Mouse (Mus musculus) T-helper 2 cell (primary cell): ENCODE results near the gene Crtc2.

Experiments
- in situ Hi-C: fragments of 300-600 bp; cut with MboI, MseI; formaldehyde crosslinking; loops from one replicate; pipeline ENCODE4 v1.15.1; 2025; ENCODE audit warnings: high pct_unique_total_duplicates

Crtc2 gene

DNA sequence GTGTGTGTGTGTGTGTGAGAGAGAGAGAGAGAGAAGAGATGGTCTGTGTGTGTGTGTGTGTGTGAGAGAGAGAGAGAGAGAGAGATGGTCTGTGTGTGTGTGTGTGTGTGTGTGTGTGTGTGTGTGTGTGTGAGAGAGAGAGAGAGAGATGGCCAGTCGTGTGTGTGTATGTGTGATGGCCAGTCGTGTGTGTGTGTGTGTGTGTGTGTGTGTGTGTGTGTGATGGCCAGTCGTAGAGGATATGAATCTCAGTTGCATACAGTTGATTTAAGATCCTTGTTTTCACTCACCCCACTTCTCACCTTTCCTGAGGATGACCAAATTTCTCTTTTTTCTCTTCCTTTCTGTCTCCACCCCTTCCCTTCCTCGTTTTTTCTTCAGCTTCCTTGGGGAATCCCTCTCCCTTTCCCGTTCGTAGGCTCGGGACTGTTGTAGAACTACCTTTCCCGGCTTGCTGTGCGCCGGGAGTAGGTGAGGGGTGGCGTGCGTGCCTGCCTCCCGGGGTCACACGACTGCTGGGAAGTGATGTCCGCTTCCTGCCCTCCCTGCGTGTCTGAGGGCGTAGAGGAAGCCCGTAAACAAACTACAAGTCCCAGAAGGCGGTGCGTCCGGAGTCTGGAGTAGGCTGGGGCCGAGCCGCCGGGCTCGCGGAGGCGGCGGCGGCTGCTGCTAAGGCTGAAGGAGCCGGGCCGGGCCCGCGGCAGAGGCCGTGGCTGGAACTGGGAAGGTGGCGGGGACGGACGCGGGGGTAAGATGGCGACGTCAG is at the start of gene Crtc2:
Crtc2 (plus strand) TSS at position 511 of the 766 bp plus-strand sequence.
- in situ Hi-C loops: no loop called here

GRCm38 (mm10) chr3:90204582-90204981 is 49.4 kb upstream of the Crtc2 start:
- in situ Hi-C loops: no loop called here

- in situ Hi-C loops: no loop called here
Measured at GRCm38 (mm10) chr3:90208662-90209061, 45.3 kb upstream of the Crtc2 start.

- in situ Hi-C loops: no loop called here
Measured at GRCm38 (mm10) chr3:90209908-90210566, 43.9 kb upstream of the Crtc2 start.

GRCm38 (mm10) chr3:90211475-90212398 is 42.2 kb upstream of the Crtc2 start:
- in situ Hi-C loops: no loop called here

GRCm38 (mm10) chr3:90212723-90213122 is 41.2 kb upstream of the Crtc2 start:
- in situ Hi-C loops: no loop called here

GRCm38 (mm10) chr3:90213377-90213866 is 40.5 kb upstream of the Crtc2 start, which contains the start of the genes Rps27 and Rab13:
Rps27 (minus strand) TSS chr3:90213651.
Rab13 (plus strand) TSS chr3:90213695.
- in situ Hi-C loops: no loop called here

DNA sequence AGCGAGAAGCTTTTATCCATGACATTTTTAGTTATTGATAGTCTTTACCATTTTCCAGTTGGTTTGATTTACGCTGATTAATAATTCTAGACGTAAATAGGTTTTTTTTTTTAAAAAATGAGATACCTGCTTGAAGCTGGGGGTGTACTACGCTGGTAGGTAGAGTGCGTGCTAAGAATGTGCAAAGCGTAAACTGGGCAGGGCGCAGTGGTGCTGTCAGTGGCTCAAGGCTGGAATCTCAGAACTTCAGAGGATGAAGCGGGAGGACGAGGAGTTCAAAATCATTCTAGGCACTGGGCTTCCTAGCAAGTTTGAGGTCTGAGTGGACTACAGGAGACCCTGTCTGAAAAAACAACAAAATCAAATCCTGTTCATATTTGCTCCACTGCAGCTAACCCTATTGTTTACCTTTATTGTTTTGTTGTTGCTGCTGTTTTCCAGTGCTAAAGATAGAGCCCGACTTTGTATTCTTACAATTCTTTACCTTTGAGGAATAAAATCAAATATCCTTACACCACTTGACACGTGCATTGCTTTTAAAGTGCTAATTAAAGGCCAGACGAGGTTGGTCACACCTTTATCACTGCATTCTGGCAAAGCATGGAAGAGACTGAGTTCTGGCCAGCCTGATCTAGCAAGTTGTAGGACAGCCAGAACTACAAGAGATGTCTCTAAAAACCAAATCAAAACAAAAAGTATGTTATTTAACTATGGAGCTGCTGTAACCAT is 39.8 kb upstream of the Crtc2 start:
- in situ Hi-C loops: no loop called here

DNA sequence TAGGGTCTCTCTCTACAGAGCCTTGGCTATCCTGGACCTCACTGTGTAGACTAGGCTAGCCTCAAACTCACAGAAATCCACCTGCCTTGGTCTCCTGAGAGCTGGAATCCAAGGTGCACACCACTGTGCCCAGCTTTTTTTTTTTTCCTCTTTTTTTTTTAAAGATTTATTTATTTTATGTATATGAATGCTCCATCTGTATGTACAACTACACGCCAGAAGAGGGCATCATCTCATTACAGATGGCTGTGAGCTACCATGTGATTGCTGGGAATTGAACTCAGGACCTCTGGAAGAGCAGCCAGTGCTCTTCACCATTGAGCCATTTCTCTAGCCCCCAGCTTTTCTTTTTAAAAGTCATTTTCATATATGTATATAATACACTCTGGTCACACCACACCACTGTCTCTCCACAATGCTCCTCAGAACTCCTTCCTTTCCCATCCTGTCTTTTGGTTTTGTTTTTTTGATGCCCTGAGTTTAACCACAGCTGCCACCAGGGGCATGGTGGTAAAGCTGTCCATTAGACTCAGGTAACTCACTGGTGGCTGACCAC is 38.1 kb upstream of the Crtc2 start:
- in situ Hi-C loops: no loop called here

DNA sequence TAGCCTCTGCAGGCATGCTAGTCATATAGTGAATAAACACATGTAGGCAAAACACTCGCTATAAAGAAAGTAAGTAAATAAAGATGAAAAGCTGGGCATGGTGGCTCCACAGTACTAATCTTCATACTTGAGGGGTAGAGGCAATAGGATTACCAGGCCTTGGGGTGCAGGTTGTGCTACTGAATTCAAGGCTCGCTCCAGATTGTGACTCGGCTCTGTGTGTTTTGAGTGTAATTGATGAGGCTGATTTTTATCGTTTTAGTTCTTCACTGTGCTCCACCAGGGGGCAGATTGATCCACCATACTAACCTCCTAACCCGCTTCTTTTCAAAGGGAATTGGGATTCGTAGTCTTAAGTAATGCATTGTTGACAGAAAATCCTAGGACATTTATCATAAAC is 33.9 kb upstream of the Crtc2 start:
- in situ Hi-C loops: no loop called here

DNA sequence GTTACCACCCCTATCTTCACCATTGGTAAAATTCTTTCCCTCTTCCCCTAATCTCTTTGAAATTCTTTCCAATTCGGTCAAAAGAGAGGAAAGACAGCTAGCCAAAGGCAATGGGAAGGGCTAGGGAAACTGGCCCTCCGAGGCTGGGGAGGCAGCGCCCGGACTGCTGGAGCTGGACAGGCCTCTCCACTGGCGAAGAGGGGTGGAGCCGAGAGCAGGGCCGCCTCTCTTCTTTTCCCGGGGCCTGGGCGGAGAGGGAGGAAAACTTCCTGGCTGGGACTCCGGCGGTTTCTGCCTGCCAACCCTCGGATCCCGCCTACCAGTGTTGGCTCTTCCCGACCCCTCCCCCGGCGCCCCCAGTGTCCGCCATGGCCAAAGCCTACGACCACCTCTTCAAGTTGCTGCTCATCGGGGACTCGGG is 33.4 kb upstream of the Crtc2 start:
- in situ Hi-C loops: no loop called here

DNA sequence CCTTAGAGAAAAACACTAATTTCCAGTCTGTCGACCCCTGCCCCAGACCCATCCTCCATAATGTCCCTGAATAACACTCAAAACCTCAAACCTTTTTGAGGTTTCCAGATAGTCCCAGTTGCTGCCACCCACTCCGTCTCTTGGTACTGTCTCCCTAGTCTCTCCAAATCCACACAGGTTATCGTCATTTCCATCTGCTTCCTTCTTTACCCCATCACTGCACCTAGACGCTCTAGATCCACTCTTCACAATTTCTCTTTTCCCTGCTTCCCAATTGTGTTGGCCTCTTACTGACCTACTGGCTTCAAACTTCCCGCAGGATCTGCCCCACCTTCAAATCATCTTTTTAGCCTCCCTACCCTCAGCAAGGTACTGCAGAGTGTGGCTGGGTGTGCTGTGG is 32.8 kb upstream of the Crtc2 start:
- in situ Hi-C loops: no loop called here

- in situ Hi-C loops: no loop called here
Measured at GRCm38 (mm10) chr3:90222455-90222854, 31.5 kb upstream of the Crtc2 start.

DNA sequence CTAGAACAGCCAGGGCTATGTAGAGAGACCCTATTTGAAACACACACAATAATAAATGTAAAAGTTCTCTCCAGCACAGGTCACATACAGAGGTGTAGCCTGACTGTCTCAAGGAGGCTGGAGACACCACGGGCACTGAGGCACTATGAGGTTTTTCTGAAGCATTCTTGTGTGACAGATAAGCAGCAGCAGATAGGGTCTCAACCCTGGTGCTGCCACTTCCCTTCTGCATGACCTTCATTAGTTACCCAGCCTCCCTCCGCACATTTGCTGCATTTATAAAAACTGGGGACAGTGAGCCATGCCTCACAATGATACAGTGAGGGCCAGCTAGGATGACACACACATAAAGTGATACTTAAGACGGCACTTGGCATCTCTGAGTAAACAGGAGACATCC is 31.0 kb upstream of the Crtc2 start:
- in situ Hi-C loops: no loop called here

GRCm38 (mm10) chr3:90224331-90224730 is 29.6 kb upstream of the Crtc2 start:
- in situ Hi-C loops: no loop called here

DNA sequence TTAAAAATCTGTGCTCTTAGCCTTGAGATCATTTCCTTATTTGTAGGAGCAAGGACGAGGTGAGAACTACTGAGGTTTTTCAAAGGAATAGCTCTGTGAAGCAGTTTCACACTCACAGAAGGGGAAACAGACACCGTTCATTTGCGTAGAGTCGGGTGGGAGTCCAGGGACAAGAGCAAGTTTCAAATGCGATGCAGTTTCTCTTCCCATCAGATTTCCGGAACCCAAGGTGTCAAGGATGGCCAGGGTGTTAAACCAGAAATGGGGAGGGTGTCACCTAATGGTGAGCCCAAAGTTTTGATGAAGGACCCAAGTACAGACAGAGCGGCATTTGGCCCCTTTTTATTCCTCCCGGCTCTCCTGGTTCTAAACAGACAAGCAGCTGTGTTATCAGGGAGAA is 22.9 kb upstream of the Crtc2 start:
- in situ Hi-C loops: loop anchor here (25.0 kb wide), 1 partner anchor 1594 kb away; no protein-coding TSS in a partner anchor

- in situ Hi-C loops: loop anchor here (25.0 kb wide), 1 partner anchor 1594 kb away; no protein-coding TSS in a partner anchor
Measured at GRCm38 (mm10) chr3:90231507-90232333, 22.2 kb upstream of the Crtc2 start, which contains the start of gene Jtb. Jtb (plus strand) TSS chr3:90231597.

GRCm38 (mm10) chr3:90241251-90241650 is 12.7 kb upstream of the Crtc2 start:
- in situ Hi-C loops: loop anchor here (10.0 to 25.0 kb wide), 2 partner anchors 1156 to 1604 kb away; no protein-coding TSS in a partner anchor

- in situ Hi-C loops: loop anchor here (10.0 to 25.0 kb wide), 2 partner anchors 1157 to 1605 kb away; no protein-coding TSS in a partner anchor
Measured at GRCm38 (mm10) chr3:90241669-90242358, 12.1 kb upstream of the Crtc2 start.
